Mouse (Mus musculus) adrenal gland, postnatal 0 days (tissue): Measurements from ENCODE around the gene Krtap4-6. TPM values are rescaled to one million over a fixed set of nuclear protein-coding genes. Genes with fewer than 3 reads are reported as not detected.

Experiments used
- polyA plus RNA-seq: library from polyadenylated mRNA; unstranded; fragments of >200 nt; fragmentation: Nextera tagmentation; extraction: Ambion mirVana; gene quantifications from 2 replicates; pipeline ENCODE4 v1.2.1, GENCODE M21; 2015

The Krtap4-6 gene
- not detected in 2 replicates for polyA plus RNA-seq

GRCm38 (mm10) chr11:99665860-99666259, at the start of gene Krtap4-6:
Gene Krtap4-6 (minus strand): TSS chr11:99665960.

GRCm38 (mm10) chr11:99690463-99690862, 24.7 kb upstream of the Krtap4-6 start, which contains the start of gene Gm14190:
Gene Gm14190 (minus strand): TSS chr11:99690740.

GRCm38 (mm10) chr11:99658467-99659010, 7.2 kb downstream of the Krtap4-6 start, which contains the start of gene Gm11563:
Gene Gm11563 (minus strand): TSS chr11:99658960.

GRCm38 (mm10) chr11:99650136-99650535, 15.6 kb downstream of the Krtap4-6 start, which contains the start of gene Gm11555:
Gene Gm11555 (minus strand): TSS chr11:99650236.

GRCm38 (mm10) chr11:99643635-99644139, 22.1 kb downstream of the Krtap4-6 start, which contains the start of gene Krtap4-7:
Gene Krtap4-7 (minus strand): TSS chr11:99644089.

GRCm38 (mm10) chr11:99634653-99635134, 31.1 kb downstream of the Krtap4-6 start, which contains the start of gene Krtap4-2:
Gene Krtap4-2 (minus strand): TSS chr11:99635084.

GRCm38 (mm10) chr11:99628138-99628537, 37.6 kb downstream of the Krtap4-6 start, which contains the start of gene Krtap4-1:
Gene Krtap4-1 (minus strand): TSS chr11:99628238.

GRCm38 (mm10) chr11:99620335-99620734, 45.4 kb downstream of the Krtap4-6 start, which contains the start of gene Gm11562:
Gene Gm11562 (minus strand): TSS chr11:99620435.

Other genes with a start within 250 kb of the Krtap4-6 start
- not detected in 2 replicates for gene Krt12, start 243.7 kb downstream of the Krtap4-6 start, polyA plus RNA-seq
- gene Krt20, start 227.8 kb downstream of the Krtap4-6 start, polyA plus RNA-seq = 1.3 and 3.1 TPM in 2 replicates
- gene Krt23, start 172.8 kb downstream of the Krtap4-6 start, polyA plus RNA-seq = 1.7 and 3.0 TPM in 2 replicates
- gene Krt39, start 144.6 kb downstream of the Krtap4-6 start, polyA plus RNA-seq = not detected in 2 replicates
- gene Krt40, start 122.8 kb downstream of the Krtap4-6 start, polyA plus RNA-seq = not detected in 2 replicates
- not detected in 2 replicates for gene Krtap3-3, start 115.1 kb downstream of the Krtap4-6 start, polyA plus RNA-seq
- not detected in 2 replicates for gene Krtap3-2, start 109.1 kb downstream of the Krtap4-6 start, polyA plus RNA-seq
- gene Gm11939, start 106.5 kb downstream of the Krtap4-6 start, polyA plus RNA-seq = not detected in 2 replicates
- not detected in 2 replicates for gene Krtap3-1, start 99.3 kb downstream of the Krtap4-6 start, polyA plus RNA-seq
- gene Krtap1-5, start 84.9 kb downstream of the Krtap4-6 start, polyA plus RNA-seq = not detected in 2 replicates
- gene Krtap1-4, start 82.3 kb downstream of the Krtap4-6 start, polyA plus RNA-seq = not detected in 2 replicates
- gene Krtap1-3, start 74.6 kb downstream of the Krtap4-6 start, polyA plus RNA-seq = not detected in 2 replicates
- not detected in 2 replicates for gene Krtap9-3, start 67.9 kb downstream of the Krtap4-6 start, polyA plus RNA-seq
- gene Gm11938, start 62.7 kb downstream of the Krtap4-6 start, polyA plus RNA-seq = not detected in 2 replicates
- gene Gm11937, start 55.8 kb downstream of the Krtap4-6 start, polyA plus RNA-seq = not detected in 2 replicates
- not detected in 2 replicates for gene Krtap2-4, start 51.1 kb downstream of the Krtap4-6 start, polyA plus RNA-seq
- gene Gm11562, start 45.5 kb downstream of the Krtap4-6 start, polyA plus RNA-seq = not detected in 2 replicates
- gene Krtap4-1, start 37.7 kb downstream of the Krtap4-6 start, polyA plus RNA-seq = not detected in 2 replicates
- not detected in 2 replicates for gene Krtap4-2, start 30.9 kb downstream of the Krtap4-6 start, polyA plus RNA-seq
- gene Krtap4-7, start 21.9 kb downstream of the Krtap4-6 start, polyA plus RNA-seq = not detected in 2 replicates
- gene Gm11555, start 15.7 kb downstream of the Krtap4-6 start, polyA plus RNA-seq = not detected in 2 replicates
- gene Gm11563, start 7.0 kb downstream of the Krtap4-6 start, polyA plus RNA-seq = not detected in 2 replicates
- gene Gm14190, start 24.8 kb upstream of the Krtap4-6 start, polyA plus RNA-seq = not detected in 2 replicates
- gene Gm14180, start 68.3 kb upstream of the Krtap4-6 start, polyA plus RNA-seq = not detected in 2 replicates
- not detected in 2 replicates for gene Gm11595, start 107.0 kb upstream of the Krtap4-6 start, polyA plus RNA-seq
- gene Krtap4-8, start 114.7 kb upstream of the Krtap4-6 start, polyA plus RNA-seq = not detected in 2 replicates
- gene Krtap4-9, start 119.2 kb upstream of the Krtap4-6 start, polyA plus RNA-seq = not detected in 2 replicates
- not detected in 2 replicates for gene Gm11596, start 127.5 kb upstream of the Krtap4-6 start, polyA plus RNA-seq
- not detected in 2 replicates for gene Gm11569, start 133.0 kb upstream of the Krtap4-6 start, polyA plus RNA-seq
- gene Gm11554, start 138.5 kb upstream of the Krtap4-6 start, polyA plus RNA-seq = not detected in 2 replicates
- gene Krtap4-13, start 143.9 kb upstream of the Krtap4-6 start, polyA plus RNA-seq = not detected in 2 replicates
- gene Gm11564, start 149.7 kb upstream of the Krtap4-6 start, polyA plus RNA-seq = not detected in 2 replicates
- gene 2300003K06Rik, start 172.1 kb upstream of the Krtap4-6 start, polyA plus RNA-seq = not detected in 2 replicates
- gene Krtap4-16, start 185.6 kb upstream of the Krtap4-6 start, polyA plus RNA-seq = not detected in 2 replicates
- gene Gm11568, start 192.0 kb upstream of the Krtap4-6 start, polyA plus RNA-seq = not detected in 2 replicates
- gene Gm11559, start 198.5 kb upstream of the Krtap4-6 start, polyA plus RNA-seq = not detected in 2 replicates
- not detected in 2 replicates for gene Krtap9-1, start 207.4 kb upstream of the Krtap4-6 start, polyA plus RNA-seq
- not detected in 2 replicates for gene Gm11567, start 213.2 kb upstream of the Krtap4-6 start, polyA plus RNA-seq
- not detected in 2 replicates for gene Krtap31-1, start 242.0 kb upstream of the Krtap4-6 start, polyA plus RNA-seq
- gene Gm11565, start 248.8 kb upstream of the Krtap4-6 start, polyA plus RNA-seq = not detected in 2 replicates